ENCODE assay signal across 8 mouse cellular contexts in the genomic region with DNA sequence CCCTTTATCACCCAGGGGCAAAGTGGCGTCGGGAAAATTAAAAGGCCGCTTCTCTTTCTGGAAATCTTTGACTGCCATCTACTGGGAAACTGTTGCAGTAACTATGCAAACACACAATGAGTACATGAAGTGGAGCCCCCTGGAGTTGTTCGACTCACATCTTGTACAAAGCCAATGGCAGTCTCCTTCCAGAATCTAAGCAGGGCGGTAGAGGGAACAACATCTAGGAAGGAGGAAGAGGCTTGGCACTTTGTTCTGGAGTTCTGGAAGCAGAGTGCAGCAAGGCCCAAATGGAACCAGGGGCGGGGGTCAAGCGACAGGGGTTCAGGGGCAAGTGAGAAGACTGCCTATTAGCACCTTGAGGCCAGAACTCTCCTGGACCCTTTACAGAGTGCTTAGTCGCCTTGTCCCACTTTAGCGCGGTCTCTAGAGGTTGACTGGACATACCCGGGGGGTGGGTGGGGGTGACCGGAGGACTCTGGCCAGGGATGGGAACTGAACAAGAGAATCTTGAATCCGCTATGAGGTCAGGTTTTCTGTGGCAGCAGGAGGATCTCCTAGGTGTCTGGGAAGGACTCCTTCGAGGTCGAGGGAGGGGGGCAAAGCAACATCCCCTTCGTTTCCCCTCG. TPM values are rescaled to one million over a fixed set of nuclear protein-coding genes. Genes with fewer than 3 reads are reported as not detected.
DNase-seq lines count a peak whose midpoint lies in the region; ATAC-seq and TF ChIP-seq lines count a peak whose summit lies in the region.

No protein-coding gene starts in this region.

- TF ChIP-seq CTCF in bone marrow, adult 2 months (IDR thresholded peaks at IDR 0.05; ENCODE audit: control insufficient read depth, insufficient read depth, low read length): no peak

- no peaks in the 10 kb centered on the region for H3K27me3 ChIP-seq in kidney, embryonic 16.5 days (ENCODE audit: insufficient read depth, low read length)
- no peaks in the 10 kb centered on the region for H3K27me3 ChIP-seq in stomach, embryonic 16.5 days (ENCODE audit: control insufficient read depth, insufficient read depth, low read length)

- peaks cover 3% of the 10 kb centered on the region for H3K4me1 ChIP-seq in bone marrow, adult 2 months (ENCODE audit: control insufficient read depth, insufficient read depth, low read length)
- H3K4me1 ChIP-seq in kidney, embryonic 16.5 days (ENCODE audit: insufficient read depth, low read length): peaks cover 33% of the 10 kb centered on the region
- H3K4me1 ChIP-seq in stomach, embryonic 16.5 days (ENCODE audit: control insufficient read depth, insufficient read depth, low read length): peaks cover 20% of the 10 kb centered on the region

- peak; percentile 43 for DNase-seq in right cerebral cortex, postnatal 14 days
- DNase-seq in right cerebral cortex, adult 18-20 months: no peak
- DNase-seq in heart, adult 9 months (ENCODE audit: low spot score in 2 of 2): peak; percentile 44 to 65
- peak; percentile 78 for DNase-seq in lung, postnatal 10 days
- no peak for DNase-seq in ovary, adult 18-20 months (ENCODE audit: low spot score)

- H3K4me2 ChIP-seq in kidney, embryonic 16.5 days (replicated peaks; ENCODE audit: low read depth, low read length): peak overlapping the region; percentile 89
- peak overlapping the region; percentile 92 for H3K4me2 ChIP-seq in stomach, embryonic 16.5 days (ENCODE audit: low read depth, low read length)

- no peaks in the 10 kb centered on the region for H3K36me3 ChIP-seq in kidney, embryonic 16.5 days (ENCODE audit: insufficient read depth, low read length)
- H3K36me3 ChIP-seq in stomach, embryonic 16.5 days (ENCODE audit: control insufficient read depth, insufficient read depth, low read length): no peaks in the 10 kb centered on the region

- no peak for TF ChIP-seq POLR2A in bone marrow, adult 2 months (IDR thresholded peaks at IDR 0.05; ENCODE audit: borderline replicate concordance, control insufficient read depth, low read depth, low read length)

- peak overlapping the region; percentile 95 for H3K9ac ChIP-seq in kidney, embryonic 16.5 days (replicated peaks; ENCODE audit: low read length)
- peak overlapping the region; percentile 88 for H3K9ac ChIP-seq in stomach, embryonic 16.5 days (ENCODE audit: low read length)

- WGBS in bone marrow, adult 2 months: 2% methylated on average over 17 of the region's 17 CpGs
- WGBS in kidney, embryonic 16.5 days: 1% methylated on average over 17 of the region's 17 CpGs
- WGBS in stomach, embryonic 16.5 days: 1% methylated on average over 17 of the region's 17 CpGs

- peak overlapping the region; percentile 79 for H3K27ac ChIP-seq in bone marrow, adult 2 months (ENCODE audit: control insufficient read depth, insufficient read depth, low read depth, low read length, poor library complexity)
- H3K27ac ChIP-seq in kidney, embryonic 16.5 days (ENCODE audit: low read length): peak overlapping the region; percentile 95
- peak overlapping the region; percentile 89 for H3K27ac ChIP-seq in stomach, embryonic 16.5 days (ENCODE audit: low read length)

- ATAC-seq in kidney, embryonic 16.5 days (ENCODE audit: low FRiP score, low TSS enrichment): peak; percentile 29
- ATAC-seq in stomach, embryonic 16.5 days (ENCODE audit: insufficient read depth, low FRiP score): peak; percentile 22; the same call in 1 of the 2 replicates

- peak overlapping the region; percentile 56 for H3K4me3 ChIP-seq in bone marrow, adult 2 months (replicated peaks; ENCODE audit: control insufficient read depth, low read depth, low read length)
- peak overlapping the region; percentile 75 for H3K4me3 ChIP-seq in kidney, embryonic 16.5 days (ENCODE audit: low read length)
- H3K4me3 ChIP-seq in stomach, embryonic 16.5 days (replicated peaks; ENCODE audit: low read length): peak overlapping the region; percentile 61

- H3K9me3 ChIP-seq in kidney, embryonic 16.5 days (ENCODE audit: low read length): no peaks in the 10 kb centered on the region
- no peaks in the 10 kb centered on the region for H3K9me3 ChIP-seq in stomach, embryonic 16.5 days (replicated peaks; ENCODE audit: control insufficient read depth, low read length)

RNA-seq across cellular contexts. Expression of gene Igfbp4, which starts 0.6 kb away (rescaled TPM):
- 59.7 and 78.0 TPM in 2 replicates for polyA plus RNA-seq in bone marrow, adult 2 months (2011; ENCODE audit: insufficient read depth, insufficient read length, low replicate concordance, missing spikeins)
- 771 and 832 TPM in 2 replicates for polyA plus RNA-seq in kidney, embryonic 16.5 days (2015; fragmentation: Nextera tagmentation; extraction: Ambion mirVana)
- polyA plus RNA-seq in stomach, embryonic 16.5 days (2015; fragmentation: Nextera tagmentation; extraction: Ambion mirVana): 411 and 440 TPM in 2 replicates

RNA-seq across cellular contexts. Expression of gene Top2a, which starts 16.5 kb away (rescaled TPM):
- polyA plus RNA-seq in bone marrow, adult 2 months (2011; ENCODE audit: insufficient read depth, insufficient read length, low replicate concordance, missing spikeins): 161 and 191 TPM in 2 replicates
- polyA plus RNA-seq in kidney, embryonic 16.5 days (2015; fragmentation: Nextera tagmentation; extraction: Ambion mirVana): 213 and 252 TPM in 2 replicates
- polyA plus RNA-seq in stomach, embryonic 16.5 days (2015; fragmentation: Nextera tagmentation; extraction: Ambion mirVana): 186 and 188 TPM in 2 replicates

RNA-seq across cellular contexts. Expression of gene Tns4, which starts 48.6 kb away (rescaled TPM):
- not detected in 2 replicates for polyA plus RNA-seq in bone marrow, adult 2 months (2011; ENCODE audit: insufficient read depth, insufficient read length, low replicate concordance, missing spikeins)
- 0.17 and 0.22 TPM in 2 replicates for polyA plus RNA-seq in kidney, embryonic 16.5 days (2015; fragmentation: Nextera tagmentation; extraction: Ambion mirVana)
- polyA plus RNA-seq in stomach, embryonic 16.5 days (2015; fragmentation: Nextera tagmentation; extraction: Ambion mirVana): 1.8 and 2.4 TPM in 2 replicates

RNA-seq across cellular contexts. Expression of gene Gjd3, which starts 57.6 kb away (rescaled TPM):
- not detected in 2 replicates for polyA plus RNA-seq in bone marrow, adult 2 months (2011; ENCODE audit: insufficient read depth, insufficient read length, low replicate concordance, missing spikeins)
- 0.59 TPM in 1 of 2 replicates, not detected in the other for polyA plus RNA-seq in kidney, embryonic 16.5 days (2015; fragmentation: Nextera tagmentation; extraction: Ambion mirVana)
- polyA plus RNA-seq in stomach, embryonic 16.5 days (2015; fragmentation: Nextera tagmentation; extraction: Ambion mirVana): 0.44 TPM in 1 of 2 replicates, not detected in the other

Comparison
In these comparisons a context has a peak if more than half of its experiments do, and no peak if none do; other contexts are left out.
1. DNase-seq: peak in right cerebral cortex, postnatal 14 days (single experiment), heart, adult 9 months (2 of 2) and lung, postnatal 10 days (single experiment); none in right cerebral cortex, adult 18-20 months (single experiment) and ovary, adult 18-20 months (single experiment).
2. Peak in every context shown above with its lines, with median percentiles within 50 percentile points of each other: H3K27ac ChIP-seq and H3K4me3 ChIP-seq.